Mouse (Mus musculus) G1E (cell line): ENCODE measurements around the gene Adam19.

Experiments used
- CTCF ChIP-seq: IDR thresholded peaks from 2 replicates; pipeline ENCODE4 v1.5.1; 2012; ENCODE audit warnings: low read depth, low read length, inconsistent platforms, mixed read lengths
- GATA1 ChIP-seq: IDR thresholded peaks from 2 replicates; pipeline ENCODE4 v1.6.1; 2012; ENCODE audit warnings: borderline replicate concordance, low read length, inconsistent platforms, mixed read lengths
- GATA2 ChIP-seq: IDR thresholded peaks from 2 replicates; pipeline ENCODE4 v1.6.1; 2012; ENCODE audit warnings: low read depth, low read length, inconsistent platforms, borderline replicate concordance
- POLR2AphosphoS5 ChIP-seq: IDR thresholded peaks from 2 replicates; pipeline ENCODE4 v1.6.1; 2012; ENCODE audit warnings: low read depth, low read length, inconsistent platforms; ENCODE audit not compliant: insufficient replicate concordance

- TF ChIP-seq CTCF (no peak), GATA1 (no peak), GATA2 (no peak), POLR2AphosphoS5 (no peak)
Observed at GRCm38 (mm10) chr11:46122875-46123274, 67.1 kb downstream of the Adam19 start.
